Mouse (Mus musculus): Measurements from ENCODE around the gene Col9a3.

Gene Col9a3

GRCm38 (mm10) chr2:180569028-180569643, 28.5 kb upstream of the Col9a3 start:
- no peaks in the 10 kb centered on the region for H3K36me3 ChIP-seq (ENCODE audit: insufficient read depth, low read length)
- no peak for TF ChIP-seq NANOG (IDR thresholded peaks at IDR 0.05; ENCODE audit: borderline replicate concordance, low read length)
- H3K9me3 ChIP-seq (ENCODE audit: low read length): peaks cover 4% of the 10 kb centered on the region; the same call in 1 of the 2 replicates
- H3K27me3 ChIP-seq (ENCODE audit: insufficient read depth, low read length): peaks cover 47% of the 10 kb centered on the region
- no peaks in the 10 kb centered on the region for H3K4me1 ChIP-seq (replicated peaks; ENCODE audit: low read depth, low read length)
- no peak overlapping the region for H3K4me3 ChIP-seq (replicated peaks; ENCODE audit: low read length)

- TF ChIP-seq CTCF (conservative IDR thresholded peaks at IDR 0.05; ENCODE audit: low read length): no peak
- no peak for TF ChIP-seq POU5F1 (IDR thresholded peaks at IDR 0.05; ENCODE audit: borderline replicate concordance, low read length)
- TF ChIP-seq NANOG (IDR thresholded peaks at IDR 0.05; ENCODE audit: borderline replicate concordance, low read length): no peak
- Histone ChIP-seq H3K36me3 (ENCODE audit: insufficient read depth, low read length) (no peaks in the 10 kb centered on the region), H3K4me3 (replicated peaks; ENCODE audit: low read length) (no peak overlapping the region), H3K4me1 (replicated peaks; ENCODE audit: low read depth, low read length) (0 out of 2 replicates have a peak, but pooled peaks cover 3% of the 10 kb centered on the region), H3K9me3 (ENCODE audit: low read length) (peaks cover 4% of the 10 kb centered on the region; the same call in 1 of the 2 replicates), H3K27me3 (ENCODE audit: insufficient read depth, low read length) (peaks cover 58% of the 10 kb centered on the region)
Measured at GRCm38 (mm10) chr2:180576482-180576881, 21.1 kb upstream of the Col9a3 start.

DNA sequence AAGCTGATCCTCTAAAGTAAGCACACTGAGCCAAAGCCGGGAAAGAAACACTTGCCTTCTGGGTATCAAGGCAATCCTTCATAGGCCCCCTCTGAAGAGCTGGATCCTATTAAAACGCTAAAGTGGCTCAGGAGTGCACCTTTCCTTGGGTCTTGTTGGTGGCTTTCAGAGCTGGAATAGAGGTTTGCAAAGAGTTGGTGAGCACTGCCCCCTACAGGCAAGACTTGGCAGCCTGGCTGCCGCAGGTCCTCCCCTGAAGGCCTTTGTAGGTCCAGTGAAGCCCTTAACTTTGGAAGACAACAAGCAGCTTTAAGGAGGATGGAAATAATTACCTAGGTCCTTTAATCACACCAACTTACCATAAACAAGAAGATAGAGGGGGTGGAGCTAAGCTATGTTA, 18.9 kb upstream of the Col9a3 start:
- H3K9me3 ChIP-seq (ENCODE audit: low read length): no peaks in the 10 kb centered on the region
- peaks cover 45% of the 10 kb centered on the region for H3K27me3 ChIP-seq (ENCODE audit: insufficient read depth, low read length)
- H3K36me3 ChIP-seq (ENCODE audit: insufficient read depth, low read length): peaks cover 3% of the 10 kb centered on the region
- no peak overlapping the region for H3K4me3 ChIP-seq (replicated peaks; ENCODE audit: low read length)
- TF ChIP-seq POU5F1 (IDR thresholded peaks at IDR 0.05; ENCODE audit: borderline replicate concordance, low read length): no peak
- no peak for TF ChIP-seq NANOG (IDR thresholded peaks at IDR 0.05; ENCODE audit: borderline replicate concordance, low read length)
- TF ChIP-seq CTCF (conservative IDR thresholded peaks at IDR 0.05; ENCODE audit: low read length): peak; percentile 84
- peaks cover 14% of the 10 kb centered on the region for H3K4me1 ChIP-seq (replicated peaks; ENCODE audit: low read depth, low read length)

DNA sequence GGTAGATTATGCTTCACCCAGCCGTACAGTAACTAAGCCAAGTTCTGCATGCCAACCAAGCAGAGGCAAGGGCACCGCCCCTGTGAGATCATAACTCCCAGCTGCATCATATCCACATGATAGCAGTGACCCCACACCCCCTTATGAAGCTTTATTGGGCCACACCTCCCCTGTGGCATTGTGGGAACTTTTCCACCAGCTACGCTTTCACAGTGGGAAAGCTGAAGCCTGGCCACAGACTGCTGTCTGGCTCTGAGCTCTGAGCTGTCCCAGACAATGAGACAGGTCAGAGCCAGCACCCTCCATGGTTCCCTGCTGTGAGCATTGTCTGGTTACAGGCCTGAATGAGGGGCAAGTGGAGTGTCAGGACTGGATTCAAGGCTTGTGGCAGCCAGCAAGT, 16.6 kb upstream of the Col9a3 start, which contains the start of gene Mrgbp:
Gene Mrgbp (plus strand): TSS at position 303 of the 400 bp plus-strand sequence.
- Histone ChIP-seq H3K4me3 (replicated peaks; ENCODE audit: low read length) (peak within 1 kb of the TSS; percentile 93; the same call in 1 of the 2 replicates), H3K9me3 (ENCODE audit: low read length) (no peaks in the 10 kb centered on the region), H3K4me1 (replicated peaks; ENCODE audit: low read depth, low read length) (peaks cover 26% of the 10 kb centered on the region), H3K36me3 (ENCODE audit: insufficient read depth, low read length) (peaks cover 27% of the 10 kb centered on the region), H3K27me3 (ENCODE audit: insufficient read depth, low read length) (peaks cover 31% of the 10 kb centered on the region)
- no peak for TF ChIP-seq CTCF (conservative IDR thresholded peaks at IDR 0.05; ENCODE audit: low read length)
- no peak for TF ChIP-seq POU5F1 (IDR thresholded peaks at IDR 0.05; ENCODE audit: borderline replicate concordance, low read length)
- TF ChIP-seq NANOG (IDR thresholded peaks at IDR 0.05; ENCODE audit: borderline replicate concordance, low read length): no peak

- TF ChIP-seq POU5F1 (IDR thresholded peaks at IDR 0.05; ENCODE audit: borderline replicate concordance, low read length) (no peak), CTCF (conservative IDR thresholded peaks at IDR 0.05; ENCODE audit: low read length) (peak; percentile 60)
- Histone ChIP-seq H3K36me3 (ENCODE audit: insufficient read depth, low read length) (peaks cover 40% of the 10 kb centered on the region), H3K27me3 (ENCODE audit: insufficient read depth, low read length) (peaks cover 17% of the 10 kb centered on the region), H3K4me3 (replicated peaks; ENCODE audit: low read length) (peak overlapping the region; percentile 93), H3K4me1 (replicated peaks; ENCODE audit: low read depth, low read length) (peaks cover 26% of the 10 kb centered on the region), H3K9me3 (ENCODE audit: low read length) (no peaks in the 10 kb centered on the region)
Measured at GRCm38 (mm10) chr2:180582481-180583153, 15.0 kb upstream of the Col9a3 start.

GRCm38 (mm10) chr2:180583154-180583507, 14.5 kb upstream of the Col9a3 start:
- Histone ChIP-seq H3K4me3 (replicated peaks; ENCODE audit: low read length) (peak overlapping the region; percentile 93), H3K27me3 (ENCODE audit: insufficient read depth, low read length) (peaks cover 12% of the 10 kb centered on the region), H3K4me1 (replicated peaks; ENCODE audit: low read depth, low read length) (peaks cover 26% of the 10 kb centered on the region), H3K9me3 (ENCODE audit: low read length) (no peaks in the 10 kb centered on the region), H3K36me3 (ENCODE audit: insufficient read depth, low read length) (peaks cover 40% of the 10 kb centered on the region)
- TF ChIP-seq POU5F1 (IDR thresholded peaks at IDR 0.05; ENCODE audit: borderline replicate concordance, low read length): no peak
- TF ChIP-seq NANOG (IDR thresholded peaks at IDR 0.05; ENCODE audit: borderline replicate concordance, low read length): no peak
- no peak for TF ChIP-seq CTCF (conservative IDR thresholded peaks at IDR 0.05; ENCODE audit: low read length)

DNA sequence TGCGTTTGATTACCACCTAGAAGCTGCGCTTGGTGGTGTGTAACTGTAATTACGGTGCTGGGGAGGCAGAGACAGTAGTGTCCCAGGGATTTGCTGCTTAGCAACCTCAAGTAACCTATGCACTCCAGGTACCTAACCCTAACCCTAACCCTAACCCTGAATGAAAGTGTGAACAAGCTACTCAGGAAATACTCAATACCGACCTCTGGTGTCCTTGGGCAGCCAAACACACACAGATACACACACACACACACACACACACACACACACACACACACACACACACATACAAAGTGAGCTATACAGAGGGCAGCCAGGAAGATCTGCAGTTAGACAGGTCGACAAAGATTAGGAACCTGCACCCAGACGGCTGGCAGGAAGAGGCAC, 8.9 kb upstream of the Col9a3 start:
- peaks cover 68% of the 10 kb centered on the region for H3K36me3 ChIP-seq (ENCODE audit: insufficient read depth, low read length)
- peak overlapping the region; percentile 94 for H3K4me3 ChIP-seq (replicated peaks; ENCODE audit: low read length)
- H3K9me3 ChIP-seq (ENCODE audit: low read length): no peaks in the 10 kb centered on the region
- TF ChIP-seq CTCF (conservative IDR thresholded peaks at IDR 0.05; ENCODE audit: low read length): no peak
- no peak for TF ChIP-seq POU5F1 (IDR thresholded peaks at IDR 0.05; ENCODE audit: borderline replicate concordance, low read length)
- no peak for TF ChIP-seq NANOG (IDR thresholded peaks at IDR 0.05; ENCODE audit: borderline replicate concordance, low read length)
- no peaks in the 10 kb centered on the region for H3K27me3 ChIP-seq (ENCODE audit: insufficient read depth, low read length)
- peaks cover 28% of the 10 kb centered on the region for H3K4me1 ChIP-seq (replicated peaks; ENCODE audit: low read depth, low read length)

DNA sequence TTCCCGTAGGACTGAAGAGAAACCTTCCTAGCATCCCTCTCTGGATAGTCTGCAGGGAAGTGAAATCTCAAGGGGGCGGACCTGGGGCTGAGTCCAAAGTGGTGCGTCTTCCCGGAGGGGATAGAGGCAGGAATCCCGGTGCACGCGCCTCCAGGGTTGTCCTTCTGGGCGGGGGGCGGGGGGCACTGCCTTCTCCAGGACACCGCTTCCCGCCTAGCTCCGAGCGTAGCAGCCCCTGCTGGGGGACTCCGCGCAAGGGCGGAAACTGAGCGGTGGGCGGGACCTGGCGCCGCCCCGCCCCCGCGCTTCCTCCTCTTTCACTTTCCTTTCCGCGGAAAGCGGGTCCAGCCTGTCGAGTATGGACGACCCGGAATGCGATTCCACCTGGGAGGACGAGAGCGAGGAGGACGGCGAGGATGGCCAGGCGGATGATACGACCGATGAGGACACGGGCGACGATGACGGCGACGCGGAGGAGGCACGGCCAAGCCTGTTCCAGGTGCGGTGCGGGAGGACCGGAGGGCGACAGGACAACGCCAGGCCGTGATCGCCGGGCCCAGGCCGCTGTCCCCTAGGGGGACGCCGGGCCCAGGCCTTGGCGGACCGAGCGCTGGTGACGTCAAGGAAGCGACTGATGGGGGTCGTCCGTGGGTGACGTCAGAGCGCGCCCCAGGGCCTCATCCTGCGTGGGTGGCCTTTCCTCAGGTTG, 8.3 kb upstream of the Col9a3 start, which contains the start of gene Ogfr:
Gene Ogfr (plus strand): TSS at position 123 of the 709 bp plus-strand sequence.
- H3K4me3 ChIP-seq (replicated peaks; ENCODE audit: low read length): peak within 1 kb of the TSS; percentile 94
- H3K36me3 ChIP-seq (ENCODE audit: insufficient read depth, low read length): peaks cover 68% of the 10 kb centered on the region
- no peak for TF ChIP-seq NANOG (IDR thresholded peaks at IDR 0.05; ENCODE audit: borderline replicate concordance, low read length)
- no peak for TF ChIP-seq CTCF (conservative IDR thresholded peaks at IDR 0.05; ENCODE audit: low read length)
- no peak for TF ChIP-seq POU5F1 (IDR thresholded peaks at IDR 0.05; ENCODE audit: borderline replicate concordance, low read length)

More for the DNA sequence above, 8.3 kb upstream of the Col9a3 start, which contains the start of gene Ogfr:
- H3K27me3 ChIP-seq (ENCODE audit: insufficient read depth, low read length): no peaks in the 10 kb centered on the region
- H3K9me3 ChIP-seq (ENCODE audit: low read length): no peaks in the 10 kb centered on the region
- H3K4me1 ChIP-seq (replicated peaks; ENCODE audit: low read depth, low read length): peaks cover 23% of the 10 kb centered on the region
